Mouse (Mus musculus) kidney, adult 8-10 months (tissue): ENCODE measurements around the gene Bsn.
"Not testable (repeated sequence)": the region's sequence is repeated elsewhere in the genome, so short reads cannot be mapped to it uniquely, and the experiment has no call there.

Experiments
- DNase-seq, 2 experiments: peaks; one replicate each; pipeline ENCODE4 v3.0.0; 2022

The Bsn gene

DNA sequence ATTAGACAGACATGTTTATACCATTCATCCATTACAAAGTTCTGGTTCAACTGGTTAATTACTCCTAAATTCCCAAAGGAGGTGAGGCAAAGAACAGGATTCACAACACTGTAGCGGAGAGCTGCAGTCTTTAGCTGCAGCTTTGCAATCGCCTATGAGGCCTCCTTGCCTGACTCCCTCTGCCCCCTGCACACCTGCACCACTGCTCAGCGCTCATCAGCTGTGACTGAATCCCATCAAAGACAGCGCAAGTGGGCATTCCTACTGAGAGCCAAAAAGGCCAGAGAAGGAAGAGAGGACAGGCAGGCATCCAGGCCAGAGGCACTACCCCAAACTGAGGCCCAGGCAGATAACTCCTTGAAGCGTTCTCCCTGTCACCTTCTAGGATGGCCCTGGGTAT, 42.6 kb downstream of the Bsn start:
- no peak for DNase-seq

- no peak for DNase-seq
Measured at GRCm38 (mm10) chr9:108146451-108146850, 43.7 kb downstream of the Bsn start.

DNA sequence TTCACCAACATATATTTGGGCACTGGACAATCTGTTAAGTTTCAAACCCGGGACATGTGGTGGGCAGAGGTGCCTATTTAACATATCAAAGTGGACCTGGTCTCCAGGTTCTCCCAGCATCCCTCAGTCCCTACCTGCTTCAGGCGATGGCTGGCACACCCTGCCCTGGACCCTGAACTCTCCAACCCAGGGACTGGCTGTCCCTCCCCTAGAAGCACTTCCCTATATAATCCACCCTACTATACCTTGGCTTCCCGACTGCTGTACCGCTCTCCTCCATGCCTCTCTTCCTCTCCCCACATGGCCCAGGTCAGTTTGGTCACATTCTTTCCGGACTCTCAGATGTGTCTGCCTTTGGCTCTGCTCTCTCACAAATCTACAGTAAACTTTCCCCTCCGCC, 44.4 kb downstream of the Bsn start:
- DNase-seq = no peak

DNA sequence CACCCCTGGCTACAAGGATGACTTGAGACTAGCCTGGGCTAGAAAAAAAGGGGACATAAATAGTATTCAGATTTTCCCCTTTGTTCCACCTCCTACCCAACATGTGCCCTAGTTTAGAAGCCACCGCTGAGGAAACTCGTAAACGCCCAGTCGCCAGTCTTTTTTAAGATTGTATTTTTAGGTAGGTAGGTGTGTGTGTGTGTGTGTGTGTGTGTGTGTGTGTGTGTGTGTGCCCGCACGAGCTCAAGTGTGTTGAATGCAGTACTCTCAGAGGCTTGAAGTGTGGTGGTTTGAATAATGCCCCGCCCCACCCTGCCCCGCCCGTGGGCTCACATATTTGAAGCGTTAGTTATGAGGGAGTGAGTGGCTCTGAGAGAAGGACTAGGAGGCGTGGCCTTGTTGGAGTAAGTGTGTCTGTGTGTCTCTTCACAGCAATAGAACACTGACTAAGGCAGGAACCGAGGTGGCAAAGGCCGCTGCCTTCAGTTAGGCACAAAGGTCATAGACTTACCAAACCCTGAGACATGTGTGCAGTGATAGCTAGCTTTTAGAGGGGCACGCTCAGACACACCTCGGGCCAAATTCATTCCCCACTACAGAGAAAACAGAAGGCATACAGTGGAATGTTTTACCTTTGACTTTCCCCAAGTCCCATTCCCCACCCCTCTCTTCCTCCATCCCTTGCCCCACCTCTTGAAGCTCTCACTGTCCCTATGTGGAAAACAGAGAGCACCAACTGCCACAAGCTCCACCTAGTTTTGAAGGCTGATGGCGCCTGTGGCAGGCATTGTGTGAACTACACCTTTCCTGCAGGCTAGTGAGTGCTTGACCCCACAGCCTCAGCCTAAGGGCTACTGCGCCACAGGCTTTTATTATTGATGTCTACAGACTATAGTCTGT, 45.6 kb downstream of the Bsn start:
- DNase-seq = no peak

GRCm38 (mm10) chr9:108143470-108143869, 46.7 kb downstream of the Bsn start:
- no peak for DNase-seq

GRCm38 (mm10) chr9:108141387-108141786, 48.8 kb downstream of the Bsn start:
- no peak for DNase-seq

GRCm38 (mm10) chr9:108139963-108140695, 50.1 kb downstream of the Bsn start:
- DNase-seq = peak in 1 of 2 experiments; percentile 20

GRCm38 (mm10) chr9:108139169-108139962, 50.8 kb downstream of the Bsn start:
- DNase-seq = no peak

DNA sequence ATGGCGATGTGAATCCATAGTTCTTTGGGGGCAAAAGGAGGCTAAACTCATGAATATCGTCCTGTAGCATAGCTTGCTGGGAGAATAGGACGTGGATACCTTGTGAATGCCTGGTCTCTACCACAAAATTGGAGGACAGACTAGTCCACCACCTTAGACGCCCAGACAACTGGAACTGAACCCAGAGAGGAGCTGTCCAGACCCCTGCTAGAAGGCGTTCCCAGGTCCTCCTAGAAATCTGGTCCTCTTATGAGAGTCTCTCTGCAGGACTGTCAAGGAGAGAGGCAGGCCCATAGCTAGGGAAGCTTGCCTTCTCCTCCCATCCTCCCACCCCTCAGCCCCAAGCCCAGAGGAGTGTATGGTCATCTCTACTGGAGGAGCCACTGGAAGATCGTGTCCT, 52.1 kb downstream of the Bsn start:
- no peak for DNase-seq

GRCm38 (mm10) chr9:108137523-108137922, 52.7 kb downstream of the Bsn start:
- no peak for DNase-seq

- no peak for DNase-seq
Measured at GRCm38 (mm10) chr9:108136930-108137462, 53.2 kb downstream of the Bsn start.

- peak in 1 of 2 experiments; percentile 44 for DNase-seq
Measured at GRCm38 (mm10) chr9:108136225-108136624, 54.0 kb downstream of the Bsn start.

GRCm38 (mm10) chr9:108135679-108136078, 54.5 kb downstream of the Bsn start:
- not testable (repeated sequence) for DNase-seq

- DNase-seq = no peak
Measured at GRCm38 (mm10) chr9:108133478-108133877, 56.7 kb downstream of the Bsn start.

DNA sequence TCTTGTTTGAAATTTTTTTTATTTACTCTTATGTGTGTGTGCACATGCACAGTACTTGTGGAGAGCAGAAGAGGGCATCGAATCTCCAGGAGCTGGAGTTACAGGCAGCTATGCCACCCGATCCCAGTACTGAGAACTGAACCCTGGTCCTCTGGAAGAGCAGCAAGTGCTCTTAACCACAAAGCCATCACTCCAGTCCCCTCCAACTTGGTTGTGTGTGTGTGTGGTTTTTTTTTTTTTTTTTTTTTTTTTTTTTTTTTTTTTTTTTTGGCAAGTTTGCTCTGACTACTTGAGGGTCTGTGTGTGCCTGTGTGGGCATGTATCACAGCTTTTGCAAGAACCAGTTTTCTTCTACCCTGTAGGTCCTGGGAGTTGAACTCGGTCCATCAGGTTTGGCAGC, 57.8 kb downstream of the Bsn start:
- no peak for DNase-seq

GRCm38 (mm10) chr9:108131502-108131901, 58.7 kb downstream of the Bsn start:
- no peak for DNase-seq

- DNase-seq = no peak
Measured at GRCm38 (mm10) chr9:108129042-108129948, 60.9 kb downstream of the Bsn start.

GRCm38 (mm10) chr9:108128248-108128647, 61.9 kb downstream of the Bsn start:
- DNase-seq = no peak

GRCm38 (mm10) chr9:108126436-108127180, 63.6 kb downstream of the Bsn start:
- no peak for DNase-seq

DNA sequence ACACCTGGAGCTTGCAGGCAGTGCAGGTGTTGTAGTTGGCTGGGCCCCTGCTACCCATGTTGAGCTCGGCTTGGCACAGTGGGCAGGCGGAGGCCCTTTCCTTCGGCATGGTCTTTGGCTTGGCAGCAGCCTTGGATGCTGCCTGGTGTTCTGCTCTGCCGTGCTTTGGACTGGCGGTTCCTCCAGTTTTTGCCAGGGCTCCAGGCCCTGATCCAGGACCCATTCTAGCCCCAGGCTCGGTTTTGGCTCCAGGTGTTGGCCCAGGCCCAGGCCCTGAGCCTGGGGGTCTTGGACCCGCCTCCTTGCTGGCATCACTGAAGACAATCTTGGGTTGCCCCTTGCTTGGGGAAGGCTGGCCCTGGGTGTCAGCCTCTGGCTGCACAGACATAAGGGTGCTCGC, 64.5 kb downstream of the Bsn start:
- no peak for DNase-seq

DNA sequence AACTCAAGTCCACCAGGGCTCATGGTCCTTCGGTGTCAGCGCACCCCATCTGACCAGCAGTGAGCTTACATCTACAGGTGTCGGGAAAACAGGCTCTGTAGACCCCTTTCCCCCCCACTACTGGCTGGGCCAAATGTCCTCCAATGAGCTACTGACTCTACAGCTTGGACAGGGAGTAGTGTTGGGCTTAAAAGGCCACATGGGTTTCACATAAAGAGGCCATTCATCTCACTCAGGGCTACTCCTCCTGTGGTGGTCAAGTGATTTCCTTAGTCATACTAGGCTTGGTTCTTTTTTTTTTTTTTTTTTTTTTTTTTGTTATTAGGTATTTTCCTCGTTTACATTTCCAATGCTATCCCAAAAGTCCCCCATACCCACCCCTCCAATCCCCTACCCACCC, 66.3 kb downstream of the Bsn start:
- DNase-seq = no peak
